Mouse (Mus musculus) gastrocnemius, adult 8-10 months (tissue): ENCODE data around the gene Hspa12a. TPM values are rescaled to one million over a fixed set of nuclear protein-coding genes. Genes with fewer than 3 reads are reported as not detected.

Experiments used
- DNase-seq, 2 experiments: peaks; one replicate each; pipeline ENCODE4 v3.0.0; 2022; ENCODE audit warnings: low spot score in 2 of 2
- microRNA-seq: library from miRNA; unstranded; fragments of <30 nt; microRNA quantifications from one replicate; pipeline ENCODE4 v1.2.0, GENCODE M21; 2022
- total RNA-seq, 4 experiments: library from RNA; stranded (reverse); gene quantifications; 2 replicates each; pipeline ENCODE4 v1.2.4; 2022

The Hspa12a gene
- total RNA-seq, 4 experiments from 2014 or later = 1.7 to 4.2 (median 3.6) TPM

DNA sequence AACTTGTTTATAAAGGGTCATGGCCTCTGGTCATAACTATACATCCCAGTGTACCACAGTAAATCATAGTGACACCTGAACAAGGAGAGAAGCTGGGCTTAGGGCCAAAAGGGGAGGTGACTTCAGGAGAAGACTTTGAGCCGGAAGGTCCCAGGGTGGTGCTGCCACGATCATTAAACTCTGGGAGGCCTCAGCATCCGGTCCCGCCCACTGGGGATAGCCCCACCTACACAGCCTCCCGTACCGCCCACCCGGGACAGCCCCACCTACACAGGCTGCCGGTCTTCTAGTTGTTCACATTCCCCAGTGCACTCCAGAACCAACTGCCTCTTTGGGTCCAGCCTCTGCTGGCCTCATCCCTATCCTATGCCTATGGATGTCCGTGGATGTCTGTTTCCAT is 184.0 kb downstream of the Hspa12a start, which contains the start of gene Pnliprp2:
Pnliprp2 (plus strand) TSS at position 297 of the 400 bp plus-strand sequence.
- DNase-seq = no peak

DNA sequence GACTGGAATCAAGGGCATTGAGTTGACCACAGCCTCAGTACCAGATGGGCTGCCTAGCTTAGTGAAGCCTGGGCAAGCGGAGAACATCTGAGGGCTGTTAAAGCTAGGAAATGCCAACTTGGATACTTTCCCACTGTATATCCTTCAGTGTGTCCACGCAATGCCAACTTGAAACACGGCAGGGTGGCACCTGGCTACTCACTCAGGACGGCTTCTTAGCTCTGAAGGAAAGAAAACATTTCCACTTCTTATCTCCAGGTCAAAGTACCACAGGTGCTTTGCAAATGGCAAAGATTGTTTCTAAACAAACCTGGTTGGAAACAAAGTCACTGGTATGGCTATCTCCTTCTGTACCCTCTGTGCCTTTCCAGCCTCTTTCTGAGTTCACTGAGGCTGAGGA is 184.6 kb downstream of the Hspa12a start:
- no peak for DNase-seq

DNA sequence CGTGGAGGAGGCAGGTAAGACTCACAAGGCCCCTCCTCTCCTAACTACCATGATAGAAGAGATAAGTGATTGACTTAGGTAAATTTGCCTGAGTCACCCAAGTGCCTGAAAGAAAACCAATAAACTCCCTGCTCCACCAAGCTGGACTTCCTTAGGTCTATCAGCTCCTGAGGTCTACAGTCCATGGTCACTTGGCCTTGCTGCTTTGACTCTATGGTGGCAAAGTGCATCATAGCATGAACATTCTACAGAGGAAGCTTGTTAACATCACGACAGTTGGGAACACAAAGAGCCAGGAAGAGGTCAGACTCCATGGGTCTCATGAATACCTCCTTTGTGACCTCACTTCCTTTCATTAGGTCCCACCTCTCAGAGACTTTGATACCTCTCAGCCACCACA is 191.9 kb downstream of the Hspa12a start:
- DNase-seq = no peak

DNA sequence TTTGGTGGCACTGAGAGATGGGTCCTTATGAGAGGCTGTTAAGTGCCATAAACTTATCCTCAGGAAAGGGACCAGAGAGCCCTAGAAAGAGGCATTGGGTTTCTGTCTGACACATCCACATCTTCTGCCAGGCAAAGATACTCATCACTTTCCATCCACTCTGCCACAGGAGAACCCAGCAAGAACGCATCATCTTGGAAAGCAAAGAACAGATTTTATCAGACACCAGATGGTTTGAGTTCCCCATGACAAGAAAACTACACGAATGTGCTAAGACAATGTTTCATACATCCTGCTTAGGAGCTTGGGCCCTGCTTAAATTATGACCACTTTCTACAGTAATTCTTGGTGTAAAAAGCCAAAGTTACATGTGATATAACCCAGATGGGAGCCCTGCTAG is 192.6 kb downstream of the Hspa12a start:
- no peak for DNase-seq

DNA sequence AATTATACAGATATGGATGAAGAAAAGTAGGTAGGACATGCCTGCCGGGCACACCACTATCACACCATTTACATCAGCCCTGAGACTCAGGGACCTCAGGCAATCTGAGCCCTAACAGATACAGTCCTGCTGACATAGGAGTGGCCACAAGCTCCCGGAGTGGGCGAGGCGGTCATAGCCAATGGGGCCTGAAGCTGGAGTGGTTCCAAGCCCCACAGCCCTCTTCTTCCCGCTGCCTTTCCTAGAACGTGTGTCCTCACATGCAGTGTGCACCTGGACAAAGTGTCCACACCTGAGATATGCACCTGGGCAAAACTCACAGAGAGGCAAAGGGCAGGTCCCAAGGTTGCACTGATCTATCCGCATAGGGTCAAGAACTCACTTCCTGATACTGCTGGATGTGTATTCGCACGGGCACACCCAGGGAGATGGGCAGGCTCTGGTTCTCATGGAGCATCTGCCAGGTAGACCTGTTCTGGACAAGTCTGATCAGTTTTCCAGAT is 195.9 kb downstream of the Hspa12a start:
- DNase-seq = no peak

Small RNA genes within 50 kb of the gene (microRNA-seq; reads per million reads assigned to microRNA genes)
- 10.0 reads per million, percentile 4 among the genes with 10 or more reads in this experiment for gene Mir3086

Other genes starting within 250 kb of the Hspa12a start
- not detected for gene Pnliprp1, start 214.8 kb downstream of the Hspa12a start, total RNA-seq
- not detected for gene Pnliprp2, start 183.9 kb downstream of the Hspa12a start, total RNA-seq
- gene 1700019N19Rik, start 149.2 kb downstream of the Hspa12a start, total RNA-seq = not detected
- not detected for gene Eno4, start 229 bp downstream of the Hspa12a start, total RNA-seq
- under 1 TPM; 0.56 to 0.94 (median 0.65) TPM for gene Shtn1, start 132.4 kb upstream of the Hspa12a start, total RNA-seq
- gene Vax1, start 226.4 kb upstream of the Hspa12a start, total RNA-seq = not detected